Mouse (Mus musculus) thymus, postnatal 10 days (tissue): ENCODE data around the gene Hsd17b3.
"Not testable (repeated sequence)": the region's sequence is repeated elsewhere in the genome, so short reads cannot be mapped to it uniquely, and the experiment has no call there.

ENCODE experiments used
- DNase-seq, 2 experiments: peaks; one replicate each; pipeline ENCODE4 v3.0.0; 2021; ENCODE audit warnings: low spot score in 2 of 2

Hsd17b3 gene

GRCm38 (mm10) chr13:64081012-64081919, 7.8 kb downstream of the Hsd17b3 start:
- no peak for DNase-seq

GRCm38 (mm10) chr13:64077591-64077990, 11.4 kb downstream of the Hsd17b3 start:
- no peak for DNase-seq

DNA sequence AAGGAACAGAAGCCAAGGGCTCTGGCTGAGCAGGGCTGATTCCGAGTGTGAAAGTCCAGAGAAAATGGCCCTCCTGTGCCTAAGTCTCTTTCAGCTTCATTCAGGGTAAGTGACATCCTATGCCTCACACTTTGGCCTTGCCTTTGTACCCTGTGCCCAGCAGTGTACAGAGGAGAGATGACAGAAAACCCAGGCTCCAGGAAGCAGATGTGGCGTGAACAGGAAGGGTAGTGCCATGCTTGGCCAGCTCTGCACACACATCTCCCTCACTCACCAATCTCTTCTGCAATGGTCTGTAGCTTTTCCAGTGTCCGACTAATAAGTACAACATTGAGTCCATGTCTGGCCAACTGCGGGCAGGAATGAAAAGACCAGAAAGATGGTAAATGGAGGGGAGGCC, 13.0 kb downstream of the Hsd17b3 start:
- no peak for DNase-seq

DNA sequence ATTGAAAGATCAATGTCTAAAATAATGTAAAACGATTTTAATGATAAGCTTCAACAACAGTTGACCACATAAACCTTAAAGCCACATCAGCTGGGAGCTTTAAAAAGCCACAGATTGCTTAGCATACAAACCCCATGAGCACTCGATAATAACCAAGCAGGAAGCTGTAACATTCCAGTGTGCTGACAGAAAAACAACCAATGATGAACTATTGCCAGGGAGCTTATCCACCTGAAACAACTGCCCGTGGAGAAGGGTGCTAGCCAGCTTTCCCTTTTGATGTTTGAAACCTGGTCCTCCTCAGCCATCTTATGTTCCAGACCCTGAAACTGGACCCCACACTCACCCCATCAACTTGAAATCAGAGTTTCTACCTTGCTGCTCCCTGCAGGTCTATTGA, 22.4 kb downstream of the Hsd17b3 start:
- DNase-seq, result no peak

- DNase-seq, result no peak
Measured at GRCm38 (mm10) chr13:64064276-64064675, 24.8 kb downstream of the Hsd17b3 start.

GRCm38 (mm10) chr13:64060935-64061506, 28.0 kb downstream of the Hsd17b3 start:
- DNase-seq, result no peak

DNA sequence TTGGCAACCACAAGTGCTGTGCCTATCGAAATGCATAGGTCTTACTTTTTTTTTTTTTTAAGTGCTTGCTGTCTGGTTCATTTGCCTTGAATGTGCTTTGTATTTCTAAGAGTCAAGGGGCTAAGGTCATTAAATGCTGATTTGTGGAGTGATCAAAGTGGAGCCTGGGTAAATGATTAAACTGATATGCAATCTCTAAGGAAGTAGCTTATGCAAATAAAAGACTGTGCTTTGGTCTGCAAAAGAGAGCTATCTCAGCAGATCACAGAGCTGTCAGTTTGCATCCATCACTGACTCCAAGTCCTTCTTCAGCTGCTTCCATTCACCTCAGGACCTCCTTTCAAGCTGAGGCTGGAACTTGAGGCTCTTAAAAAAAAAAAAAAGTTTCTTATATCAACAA, 35.1 kb downstream of the Hsd17b3 start:
- no peak for DNase-seq

- not testable (repeated sequence) for DNase-seq
Measured at GRCm38 (mm10) chr13:64052281-64052680, 36.7 kb downstream of the Hsd17b3 start.

- no peak for DNase-seq
Measured at GRCm38 (mm10) chr13:64050895-64051294, 38.1 kb downstream of the Hsd17b3 start.

DNA sequence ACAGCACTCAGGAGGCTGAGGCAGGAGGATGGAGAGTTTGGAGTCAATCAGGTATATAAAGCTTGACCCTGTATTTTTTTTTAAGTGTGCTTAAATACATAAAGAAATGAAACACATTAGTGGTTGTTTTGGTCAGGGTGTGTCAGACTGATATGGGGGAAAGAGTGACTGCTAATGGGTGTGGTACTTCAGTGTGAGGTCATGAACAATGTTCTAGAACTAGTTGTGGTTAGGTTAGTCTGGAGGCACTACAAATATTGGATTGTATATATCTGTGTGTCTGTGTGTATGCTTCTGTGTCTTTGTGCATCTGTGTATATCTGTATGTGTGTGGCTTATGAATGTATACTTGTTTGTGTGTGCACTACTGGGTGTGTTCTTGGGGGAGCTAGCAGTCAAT, 39.5 kb downstream of the Hsd17b3 start:
- no peak for DNase-seq

GRCm38 (mm10) chr13:64048467-64048866, 40.6 kb downstream of the Hsd17b3 start:
- DNase-seq, result no peak

DNA sequence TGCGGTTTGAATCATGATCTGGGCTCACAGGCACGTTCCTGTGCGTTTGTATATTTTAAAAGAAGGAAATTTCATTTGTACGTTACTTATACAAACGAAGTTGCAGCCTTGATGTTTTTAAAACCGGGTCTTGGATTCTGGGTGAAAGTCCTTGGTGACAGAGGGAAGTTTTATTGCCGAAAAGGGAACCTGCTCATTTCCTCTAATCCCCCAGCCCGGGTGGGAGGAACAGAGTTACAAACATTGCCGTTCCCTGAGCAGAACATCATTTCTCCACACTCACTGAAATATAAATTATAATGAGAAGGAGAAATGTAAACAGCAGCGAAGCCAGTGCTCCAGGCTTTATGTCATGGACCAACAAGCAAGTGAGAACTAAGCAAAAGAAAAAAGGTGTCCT, 49.1 kb downstream of the Hsd17b3 start:
- no peak for DNase-seq

DNA sequence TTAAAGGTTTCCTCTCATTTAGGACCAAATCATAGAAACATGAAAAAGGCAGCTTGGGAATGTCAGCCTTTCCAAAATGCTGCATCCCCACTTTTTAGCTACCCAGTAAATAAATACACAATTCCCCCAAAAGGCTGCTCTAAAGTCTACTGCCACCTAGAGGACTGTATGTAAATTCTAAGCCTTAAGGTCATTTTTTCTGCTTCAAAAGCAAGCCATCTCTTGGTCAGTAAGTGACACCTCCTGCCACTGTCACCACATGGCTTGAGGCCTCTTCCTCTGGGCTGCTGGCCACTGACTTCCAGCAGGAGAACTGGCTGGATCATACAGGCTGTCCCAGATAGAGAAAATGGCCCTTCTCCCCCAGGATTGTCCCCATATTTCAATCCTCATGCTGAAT, 50.9 kb downstream of the Hsd17b3 start:
- no peak for DNase-seq

DNA sequence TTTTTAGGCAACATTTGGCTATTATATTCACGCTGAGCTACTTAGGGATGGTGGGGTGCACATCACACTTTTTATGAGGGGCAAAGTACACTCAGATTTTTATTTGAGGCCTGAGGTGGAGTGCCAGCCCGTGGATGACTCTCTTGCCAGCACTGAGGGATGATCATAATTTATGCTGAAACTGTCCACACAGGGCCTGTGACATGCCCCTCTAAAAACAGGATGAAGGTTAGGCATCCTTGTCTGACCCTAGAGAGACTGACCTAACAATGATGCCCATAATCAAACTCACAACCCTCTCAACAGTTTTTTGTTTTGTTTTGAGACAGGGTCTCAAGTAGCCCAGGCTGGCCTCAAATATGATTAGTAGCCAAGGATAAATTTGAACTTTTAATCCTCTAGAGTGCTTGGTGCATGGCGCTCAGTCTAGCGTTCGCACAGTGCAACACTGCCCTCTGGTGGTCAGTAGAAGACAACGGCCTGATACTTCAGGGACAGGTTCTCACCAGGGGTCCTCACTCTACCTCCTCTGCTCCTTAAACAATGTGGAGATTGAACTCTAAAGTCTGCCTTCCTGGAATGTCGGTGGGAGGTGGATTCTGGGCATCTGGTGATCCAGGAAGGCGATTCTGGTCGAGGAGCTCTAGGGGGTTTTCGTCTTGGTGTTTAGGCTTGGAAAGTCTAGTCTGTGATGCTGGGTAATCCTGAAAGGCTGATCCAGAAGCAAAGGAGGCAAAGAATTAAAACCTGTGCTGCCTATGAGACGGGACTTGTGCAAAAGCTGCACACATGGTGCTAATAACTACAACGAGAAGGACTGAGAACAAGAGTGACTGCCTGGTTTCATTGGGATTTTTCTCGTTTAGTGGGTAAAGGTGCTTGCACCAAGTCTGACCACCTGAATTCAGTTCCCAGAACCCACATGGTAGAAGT, 52.7 kb downstream of the Hsd17b3 start:
- DNase-seq, result peak; percentile 20 to 75

DNA sequence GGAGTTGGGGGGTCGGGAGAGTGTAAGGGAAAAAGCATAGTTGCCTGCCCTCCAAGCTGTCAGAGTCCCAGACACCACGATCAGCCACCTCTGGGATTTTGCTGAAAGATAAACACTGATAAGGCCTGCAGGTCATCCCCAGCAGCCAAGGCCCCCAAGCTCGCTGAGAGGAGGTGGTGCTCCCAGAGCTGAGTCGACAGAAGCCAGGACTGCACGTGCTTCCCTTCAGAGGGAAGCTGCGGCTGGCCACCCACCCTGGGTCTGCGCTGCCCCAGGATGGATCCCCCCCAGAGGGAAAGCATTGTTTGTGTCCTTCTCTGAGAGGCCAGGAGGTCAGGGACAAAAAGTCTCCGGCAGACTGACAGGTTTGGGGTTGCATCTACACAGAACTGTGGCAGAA, 54.0 kb downstream of the Hsd17b3 start:
- no peak for DNase-seq

DNA sequence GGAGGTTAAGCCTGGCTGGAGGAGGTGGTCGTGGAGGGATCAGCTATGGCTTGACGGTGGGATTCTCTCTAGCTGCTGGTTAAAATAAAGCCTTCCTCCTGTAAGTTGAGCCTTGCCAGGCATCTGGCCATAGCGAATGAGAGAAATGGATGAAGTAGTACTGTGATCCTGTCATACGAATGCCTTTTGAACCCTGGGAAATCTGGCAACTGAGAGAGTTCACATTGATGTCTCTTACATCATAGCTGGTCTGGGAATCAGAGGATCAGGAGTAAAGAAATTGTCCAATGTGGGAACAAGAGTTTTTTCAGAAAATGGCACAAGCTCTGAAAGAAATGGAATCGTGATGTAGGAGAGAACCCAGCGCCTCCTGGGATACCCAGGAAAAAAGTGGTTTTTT, 55.1 kb downstream of the Hsd17b3 start:
- no peak for DNase-seq

- no peak for DNase-seq
Measured at GRCm38 (mm10) chr13:64033181-64033580, 55.8 kb downstream of the Hsd17b3 start.

DNA sequence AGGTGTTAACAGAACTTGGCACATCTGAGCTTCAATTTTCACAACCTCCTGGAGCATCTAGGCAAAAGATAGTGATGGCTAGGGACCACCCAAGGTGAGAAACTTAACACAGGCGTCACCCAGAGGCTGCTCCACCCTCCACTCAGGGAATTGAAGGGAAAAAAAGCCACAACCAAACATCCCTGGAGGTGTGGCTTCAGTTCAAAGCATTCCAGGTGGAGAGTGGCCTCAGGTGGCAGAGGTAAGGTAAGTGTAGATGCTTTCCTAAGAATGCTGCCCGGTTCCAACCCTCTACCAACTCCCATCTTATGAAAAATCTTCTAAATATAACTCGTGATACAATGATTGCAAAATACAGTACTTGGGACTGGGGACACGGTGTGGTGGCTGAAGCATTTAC, 57.8 kb downstream of the Hsd17b3 start:
- DNase-seq, result no peak

DNA sequence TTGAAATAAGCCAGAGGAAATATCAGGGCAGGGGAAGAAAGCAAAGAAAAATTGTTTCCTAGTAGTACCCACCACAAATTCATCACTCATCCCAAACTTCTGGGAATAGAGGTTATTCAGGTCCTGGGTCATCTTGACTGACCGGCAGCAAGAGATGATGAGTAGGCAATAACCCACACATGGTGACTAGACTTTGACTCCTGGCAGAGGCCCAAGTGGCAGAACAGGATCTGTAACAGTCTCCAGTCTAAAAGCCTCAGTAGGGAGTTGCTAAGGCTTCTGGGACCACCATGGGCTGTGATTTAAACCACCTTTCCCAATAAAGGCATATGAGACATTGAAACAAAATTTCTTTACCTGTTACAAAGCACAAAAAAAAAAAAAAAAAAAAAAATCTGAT, 58.2 kb downstream of the Hsd17b3 start:
- no peak for DNase-seq

DNA sequence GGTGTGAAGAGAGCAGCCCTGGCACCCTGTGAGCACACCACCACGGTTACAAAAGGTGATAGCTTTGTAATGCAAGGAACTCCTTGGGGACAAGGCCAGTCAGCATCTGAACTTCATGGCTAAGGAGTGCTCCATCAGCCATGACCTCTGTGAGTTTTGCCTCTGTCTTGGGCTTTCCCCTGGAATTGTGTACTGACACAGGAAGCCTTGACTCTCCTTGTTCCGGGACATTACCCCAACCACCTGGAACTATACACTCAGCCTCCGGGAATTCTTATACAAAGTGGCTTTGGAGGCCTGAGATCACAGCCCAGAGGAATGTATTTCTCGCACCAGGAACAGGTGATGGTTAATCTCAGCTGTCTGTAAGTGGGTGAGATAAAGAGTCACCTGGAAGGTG, 64.2 kb downstream of the Hsd17b3 start:
- DNase-seq, result no peak

DNA sequence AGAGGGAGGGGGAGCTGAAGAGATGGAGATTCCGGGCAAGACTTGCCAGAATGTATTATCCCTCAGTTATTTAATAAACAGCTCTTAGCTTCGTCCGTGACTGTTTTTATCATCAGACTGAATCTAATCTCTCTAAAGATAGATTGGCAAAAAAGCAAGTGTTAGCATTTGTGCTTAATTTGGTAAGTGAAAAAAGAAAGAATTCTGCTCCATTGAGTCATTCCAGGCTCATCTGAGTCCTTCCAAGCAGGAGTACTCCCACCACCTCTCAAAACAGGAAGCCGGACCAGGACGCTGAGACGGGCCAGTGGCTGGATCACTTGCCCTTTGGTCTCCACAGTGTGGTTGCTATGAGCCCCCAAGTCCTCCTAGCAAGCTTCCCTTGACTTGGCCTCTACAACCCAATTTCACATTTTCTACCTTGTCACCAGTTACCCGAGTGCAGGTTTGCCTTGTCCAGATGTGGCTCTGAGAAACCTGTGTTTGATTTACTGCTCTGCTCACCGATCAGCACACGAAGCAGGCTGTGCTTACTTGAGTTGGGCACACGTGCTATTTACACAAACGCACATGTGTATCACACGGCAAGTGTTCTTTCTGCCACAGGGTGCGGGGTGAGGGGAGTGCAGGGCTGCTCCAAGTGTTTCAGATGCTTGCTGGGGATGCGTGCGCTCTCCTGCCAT, 66.1 kb downstream of the Hsd17b3 start:
- DNase-seq, result no peak

- DNase-seq, result no peak
Measured at GRCm38 (mm10) chr13:64020902-64021311, 68.1 kb downstream of the Hsd17b3 start.
